Mouse (Mus musculus): ENCODE data around the gene Fam122b.
A peak's percentile ranks its signal among the peaks of the same experiment; 100 is the strongest.
"Not testable (repeated sequence)": the region's sequence is repeated elsewhere in the genome, so short reads cannot be mapped to it uniquely, and the experiment has no call there.

The Fam122b gene

GRCm38 (mm10) chrX:53269289-53270062 lies at the start of gene Fam122b:
TSS of gene Fam122b (minus strand) at chrX:53269805.
- peak; percentile 76 to 88 for DNase-seq (ENCODE audit: low spot score in 2 of 2)

- no peak for DNase-seq (ENCODE audit: low spot score in 2 of 2)
Measured at GRCm38 (mm10) chrX:53287924-53288323, 18.3 kb upstream of the Fam122b start.

- no peak for DNase-seq (ENCODE audit: low spot score in 2 of 2)
Measured at GRCm38 (mm10) chrX:53273124-53273523, 3.5 kb upstream of the Fam122b start, which contains the start of gene Fam122c. TSS of gene Fam122c (plus strand) at chrX:53273424.

- DNase-seq (ENCODE audit: low spot score in 2 of 2) = not testable (repeated sequence)
Measured at GRCm38 (mm10) chrX:53271628-53272027, 2.0 kb upstream of the Fam122b start.

GRCm38 (mm10) chrX:53270063-53270432 lies 443 bp upstream of the Fam122b start:
- DNase-seq (ENCODE audit: low spot score in 2 of 2) = no peak

- peak; percentile 40 to 65 for DNase-seq (ENCODE audit: low spot score in 2 of 2)
Measured at GRCm38 (mm10) chrX:53268856-53269255, 749 bp downstream of the Fam122b start.

GRCm38 (mm10) chrX:53266186-53266585 lies 3.4 kb downstream of the Fam122b start:
- no peak for DNase-seq (ENCODE audit: low spot score in 2 of 2)

GRCm38 (mm10) chrX:53255195-53255594 lies 14.4 kb downstream of the Fam122b start:
- no peak for DNase-seq (ENCODE audit: low spot score in 2 of 2)

GRCm38 (mm10) chrX:53240011-53240410 lies 29.6 kb downstream of the Fam122b start, which contains the start of gene Plac1:
TSS of gene Plac1 (minus strand) at chrX:53240111.
- no peak for DNase-seq (ENCODE audit: low spot score in 2 of 2)

GRCm38 (mm10) chrX:53237971-53238370 lies 31.6 kb downstream of the Fam122b start:
- no peak for DNase-seq (ENCODE audit: low spot score in 2 of 2)

- DNase-seq (ENCODE audit: low spot score in 2 of 2) = no peak
Measured at GRCm38 (mm10) chrX:53236404-53236803, 33.2 kb downstream of the Fam122b start.

- DNase-seq (ENCODE audit: low spot score in 2 of 2) = no peak
Measured at GRCm38 (mm10) chrX:53233689-53234088, 35.9 kb downstream of the Fam122b start.

- DNase-seq (ENCODE audit: low spot score in 2 of 2) = no peak
Measured at GRCm38 (mm10) chrX:53231965-53232364, 37.6 kb downstream of the Fam122b start.

GRCm38 (mm10) chrX:53224353-53224944 lies 45.2 kb downstream of the Fam122b start:
- no peak for DNase-seq (ENCODE audit: low spot score in 2 of 2)

- DNase-seq (ENCODE audit: low spot score in 2 of 2) = peak in 1 of 2 experiments; percentile 32
Measured at GRCm38 (mm10) chrX:53220855-53221254, 48.8 kb downstream of the Fam122b start.

- DNase-seq (ENCODE audit: low spot score in 2 of 2) = no peak
Measured at GRCm38 (mm10) chrX:53214557-53215229, 54.9 kb downstream of the Fam122b start.

GRCm38 (mm10) chrX:53213838-53214237 lies 55.8 kb downstream of the Fam122b start:
- no peak for DNase-seq (ENCODE audit: low spot score in 2 of 2)

GRCm38 (mm10) chrX:53212485-53212884 lies 57.1 kb downstream of the Fam122b start:
- no peak for DNase-seq (ENCODE audit: low spot score in 2 of 2)

- DNase-seq (ENCODE audit: low spot score in 2 of 2) = peak; percentile 15 to 64
Measured at GRCm38 (mm10) chrX:53211756-53212483, 57.7 kb downstream of the Fam122b start.

GRCm38 (mm10) chrX:53209431-53209830 lies 60.2 kb downstream of the Fam122b start:
- no peak for DNase-seq (ENCODE audit: low spot score in 2 of 2)

GRCm38 (mm10) chrX:53204690-53205311 lies 64.8 kb downstream of the Fam122b start:
- no peak for DNase-seq (ENCODE audit: low spot score in 2 of 2)
